Mouse (Mus musculus) stomach, postnatal 0 days (tissue): ENCODE data around the gene Fam90a1b.

Experiments used
- CTCF ChIP-seq: IDR thresholded peaks from 2 replicates; pipeline ENCODE4 v1.5.1; 2016; ENCODE audit warnings: antibody characterized with exemption, low read depth, mild to moderate bottlenecking, moderate library complexity
- EP300 ChIP-seq: optimal IDR thresholded peaks from 2 replicates; pipeline ENCODE3; 2016; ENCODE audit warnings: antibody characterized with exemption

- TF ChIP-seq EP300 (no peak), CTCF (no peak)
These were observed 548 bp downstream of the Fam90a1b start for GRCm38 (mm10) chrX:94366029-94366428.
